Mouse (Mus musculus): ENCODE data around the gene Igf2bp3. TPM values are rescaled to one million over a fixed set of nuclear protein-coding genes. Genes with fewer than 3 reads are reported as not detected.
"Not testable (repeated sequence)": the region's sequence is repeated elsewhere in the genome, so short reads cannot be mapped to it uniquely, and the experiment has no call there.

Gene Igf2bp3
- 68.9 and 76.0 TPM in 2 replicates for polyA plus RNA-seq (2012; rRNA removed)

DNA sequence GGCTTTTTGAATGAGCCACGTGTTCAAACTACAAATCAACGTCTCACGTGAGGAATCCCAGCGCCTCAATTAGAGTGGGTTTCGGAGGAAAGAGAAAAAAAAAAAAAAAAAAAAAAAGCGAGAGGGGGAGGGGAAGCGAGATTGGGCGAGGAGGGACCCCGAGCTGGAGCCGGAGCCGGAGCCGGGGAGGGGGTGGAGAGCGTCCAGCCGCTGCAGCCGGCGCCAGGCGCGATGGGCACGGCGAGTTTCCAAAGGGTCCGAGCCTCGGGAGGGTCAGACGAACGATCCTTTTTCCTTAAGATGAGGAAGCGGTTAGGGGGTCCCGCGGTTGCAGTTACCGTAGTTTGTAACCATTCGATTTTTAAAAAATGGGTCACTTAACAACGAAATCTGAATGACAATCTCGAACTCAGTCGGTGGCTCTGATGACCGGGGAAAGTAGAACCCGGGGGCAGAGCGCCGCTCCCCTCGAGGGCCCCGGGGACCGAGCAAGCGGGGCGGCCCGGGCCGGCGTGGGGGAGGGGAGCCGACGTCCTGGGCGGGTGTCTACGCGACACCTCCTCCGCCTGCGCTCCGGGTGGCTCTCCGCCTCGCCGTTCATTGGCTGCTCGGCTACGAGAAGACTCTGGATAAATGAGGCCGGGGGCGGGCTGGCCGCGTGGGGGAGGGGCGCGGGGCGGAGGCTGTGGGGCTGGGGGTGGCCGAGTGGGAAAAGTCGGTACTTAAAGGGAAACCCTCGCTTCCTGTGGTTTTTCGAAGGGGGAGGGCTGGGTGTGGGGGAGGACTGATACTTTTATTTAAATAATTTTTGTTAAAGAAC, at the start of gene Igf2bp3:
Igf2bp3 (minus strand) TSS at position 30 of the 820 bp plus-strand sequence.
- no peak; the same call in 1 of the 2 replicates for TF ChIP-seq POLR2A (IDR thresholded peaks at IDR 0.05; ENCODE audit: control insufficient read depth, low read depth, low read length)
- no peak for TF ChIP-seq CTCF (IDR thresholded peaks at IDR 0.05; ENCODE audit: control insufficient read depth, insufficient read depth, insufficient replicate concordance, low read depth, low read length)
- Histone ChIP-seq H3K4me1 (ENCODE audit: control insufficient read depth, insufficient read depth, low read length) (peaks cover 14% of the 10 kb centered on the region), H3K27me3 (ENCODE audit: control insufficient read depth, insufficient read depth, low read length) (no peaks in the 10 kb centered on the region), H3K4me3 (ENCODE audit: control insufficient read depth, low read depth, low read length) (peak within 1 kb of the TSS; percentile 86), H3K36me3 (ENCODE audit: control insufficient read depth, insufficient read depth, low read length) (no peaks in the 10 kb centered on the region), H3K27ac (ENCODE audit: control insufficient read depth, insufficient read depth, low read depth, low read length) (peak within 1 kb of the TSS; percentile 88)

DNA sequence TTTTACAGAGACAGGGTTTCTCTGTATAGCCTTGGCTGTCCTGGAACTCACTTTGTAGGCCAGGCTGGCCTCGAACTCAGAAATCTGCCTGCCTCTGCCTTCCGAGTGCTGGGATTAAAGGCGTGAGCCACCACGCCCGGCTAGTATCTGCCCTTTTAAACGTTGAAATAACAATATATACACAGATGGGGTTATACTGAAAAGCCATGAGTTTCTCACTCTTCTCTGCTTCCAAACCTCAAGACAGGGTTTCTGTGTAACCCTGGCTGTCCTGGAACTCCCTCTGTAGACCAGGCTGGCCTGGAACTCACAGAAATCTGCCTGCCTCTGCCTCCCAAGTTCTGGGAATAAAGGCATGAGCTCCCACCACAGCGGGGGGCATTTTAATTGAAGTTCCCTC, 49.7 kb upstream of the Igf2bp3 start:
- H3K4me3 ChIP-seq (ENCODE audit: control insufficient read depth, low read depth, low read length) = peak overlapping the region; percentile 99
- H3K27me3 ChIP-seq (ENCODE audit: control insufficient read depth, insufficient read depth, low read length); H3K36me3 ChIP-seq (ENCODE audit: control insufficient read depth, insufficient read depth, low read length); H3K4me1 ChIP-seq (ENCODE audit: control insufficient read depth, insufficient read depth, low read length); H3K27ac ChIP-seq (ENCODE audit: control insufficient read depth, insufficient read depth, low read depth, low read length): not testable (repeated sequence)

DNA sequence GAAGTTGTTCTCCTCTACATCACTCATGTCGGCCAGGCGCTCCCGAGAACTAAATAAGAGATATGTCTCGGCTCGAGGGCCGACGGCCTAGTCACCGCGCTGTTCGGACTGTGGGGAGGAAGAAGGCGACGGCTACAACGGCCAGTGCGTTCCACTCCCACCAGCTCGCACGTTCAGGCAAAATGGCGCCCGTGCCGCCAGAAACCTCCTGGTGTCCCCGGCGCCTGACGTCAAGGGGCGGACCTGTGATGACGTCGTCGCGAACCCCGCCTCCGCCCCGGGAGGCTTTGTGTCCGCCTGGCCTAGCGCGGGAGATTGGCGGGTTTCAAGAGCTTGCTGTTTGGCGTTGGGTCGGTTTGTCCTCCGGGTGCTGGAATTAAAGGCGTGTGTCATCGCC, 49.1 kb upstream of the Igf2bp3 start, which contains the start of gene Tra2a:
Tra2a (minus strand) TSS at position 187 of the 397 bp plus-strand sequence.
- Histone ChIP-seq H3K27me3 (ENCODE audit: control insufficient read depth, insufficient read depth, low read length) (no peaks in the 10 kb centered on the region), H3K36me3 (ENCODE audit: control insufficient read depth, insufficient read depth, low read length) (no peaks in the 10 kb centered on the region), H3K4me3 (ENCODE audit: control insufficient read depth, low read depth, low read length) (peak within 1 kb of the TSS; percentile 99), H3K27ac (ENCODE audit: control insufficient read depth, insufficient read depth, low read depth, low read length) (peak within 1 kb of the TSS; percentile 100), H3K4me1 (ENCODE audit: control insufficient read depth, insufficient read depth, low read length) (peaks cover 2% of the 10 kb centered on the region)
- TF ChIP-seq CTCF (IDR thresholded peaks at IDR 0.05; ENCODE audit: control insufficient read depth, insufficient read depth, insufficient replicate concordance, low read depth, low read length) (peak; percentile 31; the same call in 1 of the 2 replicates), POLR2A (IDR thresholded peaks at IDR 0.05; ENCODE audit: control insufficient read depth, low read depth, low read length) (peak; percentile 99)

GRCm38 (mm10) chr6:49263081-49263846, 48.5 kb upstream of the Igf2bp3 start:
- no peaks in the 10 kb centered on the region for H3K36me3 ChIP-seq (ENCODE audit: control insufficient read depth, insufficient read depth, low read length)
- H3K4me3 ChIP-seq (ENCODE audit: control insufficient read depth, low read depth, low read length) = peak overlapping the region; percentile 99
- H3K27me3 ChIP-seq (ENCODE audit: control insufficient read depth, insufficient read depth, low read length) = no peaks in the 10 kb centered on the region
- TF ChIP-seq POLR2A (IDR thresholded peaks at IDR 0.05; ENCODE audit: control insufficient read depth, low read depth, low read length) = 0 out of 2 replicates have a peak, but pooled peaks have one; percentile 22
- TF ChIP-seq CTCF (IDR thresholded peaks at IDR 0.05; ENCODE audit: control insufficient read depth, insufficient read depth, insufficient replicate concordance, low read depth, low read length) = no peak
- H3K4me1 ChIP-seq (ENCODE audit: control insufficient read depth, insufficient read depth, low read length) = peaks cover 2% of the 10 kb centered on the region
- H3K27ac ChIP-seq (ENCODE audit: control insufficient read depth, insufficient read depth, low read depth, low read length) = peak overlapping the region; percentile 100

- Histone ChIP-seq H3K4me3 (ENCODE audit: control insufficient read depth, low read depth, low read length) (peak overlapping the region; percentile 99), H3K36me3 (ENCODE audit: control insufficient read depth, insufficient read depth, low read length) (no peaks in the 10 kb centered on the region), H3K27ac (ENCODE audit: control insufficient read depth, insufficient read depth, low read depth, low read length) (no peak overlapping the region; the same call in 1 of the 2 replicates), H3K4me1 (ENCODE audit: control insufficient read depth, insufficient read depth, low read length) (peaks cover 2% of the 10 kb centered on the region), H3K27me3 (ENCODE audit: control insufficient read depth, insufficient read depth, low read length) (no peaks in the 10 kb centered on the region)
- TF ChIP-seq POLR2A (IDR thresholded peaks at IDR 0.05; ENCODE audit: control insufficient read depth, low read depth, low read length) = no peak
- no peak for TF ChIP-seq CTCF (IDR thresholded peaks at IDR 0.05; ENCODE audit: control insufficient read depth, insufficient read depth, insufficient replicate concordance, low read depth, low read length)
Measured at GRCm38 (mm10) chr6:49262421-49262820, 47.7 kb upstream of the Igf2bp3 start.

- H3K4me3 ChIP-seq (ENCODE audit: control insufficient read depth, low read depth, low read length) = no peak overlapping the region
- TF ChIP-seq POLR2A (IDR thresholded peaks at IDR 0.05; ENCODE audit: control insufficient read depth, low read depth, low read length) = no peak
- TF ChIP-seq CTCF (IDR thresholded peaks at IDR 0.05; ENCODE audit: control insufficient read depth, insufficient read depth, insufficient replicate concordance, low read depth, low read length) = no peak
- peaks cover 2% of the 10 kb centered on the region for H3K4me1 ChIP-seq (ENCODE audit: control insufficient read depth, insufficient read depth, low read length)
Measured at GRCm38 (mm10) chr6:49259711-49260110, 45.0 kb upstream of the Igf2bp3 start.

DNA sequence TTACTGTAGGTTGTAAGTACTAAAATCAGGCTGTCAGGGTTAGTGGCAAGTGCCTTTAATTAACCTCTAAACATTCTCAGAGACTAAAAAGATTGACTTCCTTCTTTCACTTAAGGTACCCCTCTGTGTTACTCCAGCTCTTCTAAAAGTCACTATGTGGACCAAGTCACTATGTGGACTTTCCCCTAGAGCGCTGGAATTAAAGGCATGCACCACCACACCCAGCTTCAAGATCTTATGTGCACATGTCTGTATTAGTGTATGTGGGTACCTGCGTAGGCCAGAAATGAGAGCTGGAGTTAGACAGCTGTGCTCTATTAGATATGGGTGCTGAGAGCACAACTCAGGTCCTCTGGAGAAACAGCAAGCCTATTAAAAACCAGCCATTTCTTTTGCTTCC, 43.1 kb upstream of the Igf2bp3 start:
- H3K4me1 ChIP-seq (ENCODE audit: control insufficient read depth, insufficient read depth, low read length) = peaks cover 2% of the 10 kb centered on the region
- H3K36me3 ChIP-seq (ENCODE audit: control insufficient read depth, insufficient read depth, low read length) = no peaks in the 10 kb centered on the region
- TF ChIP-seq CTCF (IDR thresholded peaks at IDR 0.05; ENCODE audit: control insufficient read depth, insufficient read depth, insufficient replicate concordance, low read depth, low read length) (no peak), POLR2A (IDR thresholded peaks at IDR 0.05; ENCODE audit: control insufficient read depth, low read depth, low read length) (no peak)
- no peak overlapping the region for H3K27ac ChIP-seq (ENCODE audit: control insufficient read depth, insufficient read depth, low read depth, low read length)
- no peak overlapping the region for H3K4me3 ChIP-seq (ENCODE audit: control insufficient read depth, low read depth, low read length)
- H3K27me3 ChIP-seq (ENCODE audit: control insufficient read depth, insufficient read depth, low read length) = no peaks in the 10 kb centered on the region

More at GRCm38 (mm10) chr6:49259711-49260110, 45.0 kb upstream of the Igf2bp3 start:
- H3K27ac ChIP-seq (ENCODE audit: control insufficient read depth, insufficient read depth, low read depth, low read length) = no peak overlapping the region
- H3K27me3 ChIP-seq (ENCODE audit: control insufficient read depth, insufficient read depth, low read length) = no peaks in the 10 kb centered on the region
- H3K36me3 ChIP-seq (ENCODE audit: control insufficient read depth, insufficient read depth, low read length) = no peaks in the 10 kb centered on the region
